Mouse (Mus musculus): ENCODE data around the gene Lrmda.
A peak's percentile ranks its signal among the peaks of the same experiment; 100 is the strongest.

Lrmda gene

DNA sequence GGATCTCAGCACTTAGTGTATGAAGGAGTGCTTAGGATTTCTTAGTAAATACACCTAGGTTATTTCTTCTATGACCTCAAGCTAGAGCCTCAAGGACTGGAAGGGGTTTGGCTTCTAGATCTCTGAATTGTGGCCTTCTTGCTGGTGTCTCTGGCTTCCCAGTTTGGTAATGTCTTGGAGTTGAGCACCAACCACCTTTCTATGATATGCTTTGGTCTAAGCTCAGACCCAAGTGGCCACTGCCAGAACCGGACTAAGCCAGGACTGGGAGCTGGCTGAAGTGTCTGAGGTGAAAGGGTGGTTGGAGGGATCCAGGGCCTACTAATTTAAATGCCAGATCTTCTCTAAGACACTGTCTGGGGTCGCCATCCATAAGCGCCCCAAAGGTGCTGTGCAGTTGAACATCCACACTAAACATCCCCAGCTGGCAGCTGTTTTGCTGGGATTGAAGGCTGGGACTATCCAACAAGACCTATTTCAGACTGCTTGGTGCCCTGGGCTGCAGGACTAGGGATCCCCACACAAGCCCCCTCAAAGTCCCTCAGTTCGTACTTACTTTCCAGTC lies 27.1 kb upstream of the Lrmda start:
- DNase-seq (ENCODE audit: low read depth) = no peak

DNA sequence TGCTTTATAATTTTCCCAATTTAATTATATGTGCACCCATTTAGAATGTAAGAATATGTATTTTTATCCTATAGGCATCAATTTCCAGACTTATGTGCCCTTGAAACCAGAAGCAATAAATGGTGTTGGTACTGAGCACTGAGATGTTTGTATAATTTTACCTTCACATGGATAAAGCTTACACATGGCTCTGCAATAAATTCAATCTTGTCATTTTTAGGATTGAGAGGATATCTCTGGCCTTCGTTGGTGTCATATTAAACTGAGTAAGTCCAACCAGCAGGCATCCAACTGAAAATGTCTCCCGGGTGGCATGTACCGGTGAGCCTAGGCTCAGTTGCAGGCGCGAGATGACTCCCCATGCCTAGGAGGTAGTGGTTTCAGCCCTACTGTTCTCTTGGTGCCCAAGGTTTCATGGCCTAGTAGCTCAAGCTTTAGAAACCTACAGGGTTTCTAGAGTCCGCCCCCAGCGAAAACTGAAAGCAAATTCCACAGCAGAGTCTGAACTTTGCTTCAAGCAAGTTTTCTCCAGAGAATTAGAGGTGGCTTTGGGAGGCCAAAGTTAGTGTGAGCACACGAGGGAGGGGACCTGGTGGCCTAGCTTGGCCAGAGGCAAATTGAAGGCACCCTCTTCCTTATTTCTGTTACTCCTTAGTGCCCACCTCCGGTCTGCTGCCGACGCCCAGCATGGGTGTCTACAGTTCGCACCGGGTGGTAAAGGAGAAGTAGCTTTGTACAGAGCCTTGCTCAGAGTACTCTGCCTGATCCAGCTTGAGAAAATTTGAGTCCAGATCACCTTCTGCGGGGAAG lies 26.1 kb upstream of the Lrmda start:
- no peak for DNase-seq (ENCODE audit: low read depth)

DNA sequence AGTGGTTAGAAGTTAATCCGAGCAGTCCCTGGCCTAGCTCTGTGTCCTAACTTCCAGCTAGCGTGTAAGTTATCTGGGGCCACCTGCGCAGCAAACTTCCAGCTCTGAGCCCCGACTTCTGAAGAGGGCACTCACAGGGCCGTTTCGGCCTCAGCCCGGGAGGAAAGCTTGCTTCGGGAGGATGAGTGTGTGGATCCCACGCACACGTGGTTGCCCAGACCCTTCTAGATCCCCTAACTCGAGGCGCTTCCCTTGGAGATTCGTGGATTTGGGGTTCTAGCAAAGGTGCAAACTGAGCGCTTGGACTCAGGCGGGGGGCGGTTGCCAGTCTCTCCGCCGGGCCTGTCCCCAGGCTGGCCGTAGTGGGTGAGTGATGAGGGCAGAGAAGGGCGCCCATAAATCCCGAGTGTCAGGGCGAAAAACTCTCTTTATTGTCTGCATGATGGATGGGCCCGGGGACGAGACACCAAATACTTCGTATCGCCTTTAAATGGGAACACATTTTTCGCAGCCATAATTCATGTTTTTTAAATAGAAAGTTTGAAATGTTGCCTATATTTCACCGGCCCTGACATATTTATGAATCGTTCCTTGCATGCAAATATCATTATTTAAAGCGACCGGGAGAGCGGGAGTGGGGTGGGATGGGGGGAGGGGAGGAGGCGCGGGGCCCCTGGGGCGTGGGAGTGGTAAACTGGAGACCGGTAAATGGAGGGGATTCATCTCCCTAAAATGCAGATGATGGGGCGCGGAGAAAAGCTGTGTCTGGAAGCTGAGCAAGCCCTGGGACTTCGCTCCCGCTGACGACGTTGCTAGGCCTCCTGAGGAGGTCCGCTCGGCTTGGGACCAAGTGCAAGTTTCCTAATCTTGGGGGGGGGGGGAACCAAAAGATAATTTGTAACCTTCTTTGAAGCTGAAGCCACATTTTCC lies 25.2 kb upstream of the Lrmda start:
- DNase-seq (ENCODE audit: low read depth) = no peak

DNA sequence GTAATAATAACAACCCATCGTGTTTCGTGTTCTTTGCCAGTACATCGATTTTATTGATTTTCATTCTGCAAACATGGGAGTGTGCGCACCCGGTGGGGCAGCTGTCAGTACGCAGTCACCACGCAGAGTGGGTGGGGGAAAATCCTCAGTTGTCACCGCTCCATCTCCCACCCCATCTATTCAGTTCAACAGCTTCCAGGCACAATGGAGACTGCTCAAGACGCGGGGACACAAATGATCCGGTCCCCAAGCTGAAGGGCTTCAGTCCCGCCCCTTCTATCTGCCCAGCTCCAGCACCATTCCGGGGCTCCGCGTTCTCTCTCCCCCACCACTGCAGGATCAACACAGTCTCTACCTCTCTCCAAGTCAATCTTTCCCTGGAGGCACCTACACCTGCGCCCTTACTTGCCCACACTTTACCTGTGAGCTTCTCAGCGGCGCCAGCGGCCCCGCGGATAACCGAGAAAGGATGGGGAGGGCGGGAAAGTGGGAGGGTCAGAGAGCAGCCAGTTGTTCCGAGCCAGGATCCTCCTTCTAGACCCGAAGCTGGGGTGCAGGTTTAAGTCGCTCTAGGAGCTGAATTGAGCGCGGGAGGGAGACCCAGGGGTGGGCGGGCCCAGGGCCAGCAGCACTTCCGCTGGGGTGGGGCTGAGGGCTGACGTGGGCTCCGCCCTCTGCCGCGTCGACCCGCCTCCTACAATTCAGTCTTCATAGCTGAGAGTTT lies 24.3 kb upstream of the Lrmda start:
- DNase-seq (ENCODE audit: low read depth) = peak; percentile 70

DNA sequence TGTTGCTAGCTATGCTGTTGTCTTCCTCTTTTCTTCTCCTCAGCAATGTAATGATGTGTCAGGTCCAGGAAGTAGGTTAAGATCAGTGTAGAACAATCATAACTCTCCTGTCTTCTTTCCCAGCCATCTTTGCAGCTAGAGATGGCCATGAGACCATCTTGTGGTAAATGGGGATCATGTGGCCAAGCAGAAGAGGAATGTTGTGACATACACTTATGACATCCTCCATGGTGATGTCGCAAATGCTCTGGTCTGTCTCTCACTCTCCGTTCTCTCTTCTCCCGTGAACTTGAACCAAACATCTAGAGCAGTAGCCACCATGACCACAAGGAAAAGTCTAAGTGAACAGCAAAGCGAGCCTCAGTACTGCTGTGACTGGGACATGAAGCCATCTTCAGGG lies 19.9 kb upstream of the Lrmda start:
- DNase-seq (ENCODE audit: low read depth) = no peak

DNA sequence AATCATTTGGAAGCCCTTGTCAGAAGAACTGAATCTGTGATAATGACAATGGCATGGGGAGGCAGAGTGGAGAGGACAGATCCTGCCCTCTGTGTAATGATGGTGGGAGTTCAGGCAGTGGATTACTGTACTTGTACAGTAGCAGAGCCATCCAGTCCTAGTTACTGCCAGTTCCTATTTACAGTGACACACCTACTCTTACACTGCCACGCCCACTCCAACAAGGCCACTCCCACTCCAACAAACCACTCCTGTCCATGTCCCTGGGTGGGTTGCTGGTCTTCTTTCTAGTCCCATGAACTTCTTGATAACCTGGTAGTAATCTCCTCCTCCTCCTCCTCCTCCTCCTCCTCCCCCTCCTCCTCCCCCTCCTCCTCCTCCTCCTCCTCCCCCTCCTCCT lies 16.3 kb upstream of the Lrmda start:
- no peak for DNase-seq (ENCODE audit: low read depth)

DNA sequence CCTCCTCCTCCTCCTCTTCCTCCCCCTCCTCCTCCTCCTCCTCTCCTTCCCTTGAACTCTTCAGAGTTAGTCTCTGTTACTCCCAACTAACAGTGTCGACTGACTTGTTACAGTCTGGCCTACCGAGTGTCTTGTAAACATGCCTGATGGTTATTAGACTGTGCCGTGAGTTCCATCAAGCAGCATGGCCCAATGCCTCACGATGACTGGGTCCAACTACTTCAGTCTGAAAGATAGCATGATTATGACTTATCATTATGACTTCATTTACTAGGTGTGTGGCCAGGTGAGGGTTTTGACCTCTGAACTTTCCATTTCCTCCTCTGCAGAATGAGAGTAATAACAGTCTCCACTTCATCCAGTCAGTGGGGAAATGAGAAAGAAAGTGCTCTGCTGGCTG lies 15.9 kb upstream of the Lrmda start:
- no peak for DNase-seq (ENCODE audit: low read depth)

DNA sequence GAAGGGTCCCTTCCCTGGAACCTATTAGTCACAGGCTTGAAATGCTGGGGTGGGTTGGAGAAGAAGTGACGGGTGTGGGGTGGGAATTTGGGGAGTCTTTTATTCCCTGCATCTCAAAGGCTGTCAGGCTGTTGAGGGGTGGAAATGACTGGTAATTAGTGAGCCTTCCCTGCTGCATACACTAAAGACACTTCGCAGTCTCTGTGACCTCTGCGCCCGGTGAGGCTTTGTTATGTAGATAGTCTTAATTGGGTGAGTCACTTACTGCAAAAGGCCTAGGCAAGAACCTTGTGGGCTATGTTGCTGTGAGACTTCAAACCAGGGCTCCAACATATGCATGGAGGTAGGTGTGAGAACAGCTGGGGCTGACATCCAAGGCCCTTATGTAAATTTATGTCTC lies 14.6 kb upstream of the Lrmda start:
- DNase-seq (ENCODE audit: low read depth) = no peak

DNA sequence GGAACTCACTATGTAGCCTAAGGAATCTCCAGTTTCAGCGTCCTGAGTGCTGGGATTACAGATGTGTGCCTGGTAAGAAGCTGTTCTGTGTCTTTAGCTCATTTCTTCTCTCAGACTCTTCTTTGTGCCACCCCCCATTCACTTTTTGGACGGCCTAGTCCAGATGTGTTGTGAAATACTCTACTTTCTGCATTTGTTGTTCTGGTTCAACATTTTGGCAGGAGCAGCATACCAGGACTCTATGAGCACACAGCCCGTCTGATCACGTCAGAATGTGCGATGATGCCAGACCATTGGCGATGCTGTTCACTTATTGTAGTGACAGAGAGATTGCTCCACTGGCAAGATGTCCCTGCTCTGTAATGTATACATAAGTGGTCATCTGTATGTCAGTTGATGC lies 12.5 kb upstream of the Lrmda start:
- DNase-seq (ENCODE audit: low read depth) = no peak

DNA sequence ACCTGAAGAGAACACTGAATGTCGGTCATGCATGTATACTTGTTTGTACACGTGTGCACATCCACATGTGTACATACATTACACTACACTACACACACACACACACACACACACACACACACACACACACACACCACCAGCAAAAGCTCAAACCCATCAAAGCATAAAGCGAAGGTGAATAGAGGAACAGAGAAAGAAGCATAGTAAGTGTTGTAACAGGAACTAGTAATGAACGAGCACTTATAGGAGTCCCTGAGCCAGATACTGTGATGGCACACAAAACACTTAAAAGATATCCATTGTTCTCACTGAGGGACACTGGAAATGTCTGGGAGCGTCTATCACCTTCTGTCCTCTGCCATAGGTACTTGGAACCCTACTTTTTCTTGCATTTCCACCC lies 5.2 kb upstream of the Lrmda start:
- DNase-seq (ENCODE audit: low read depth) = no peak

DNA sequence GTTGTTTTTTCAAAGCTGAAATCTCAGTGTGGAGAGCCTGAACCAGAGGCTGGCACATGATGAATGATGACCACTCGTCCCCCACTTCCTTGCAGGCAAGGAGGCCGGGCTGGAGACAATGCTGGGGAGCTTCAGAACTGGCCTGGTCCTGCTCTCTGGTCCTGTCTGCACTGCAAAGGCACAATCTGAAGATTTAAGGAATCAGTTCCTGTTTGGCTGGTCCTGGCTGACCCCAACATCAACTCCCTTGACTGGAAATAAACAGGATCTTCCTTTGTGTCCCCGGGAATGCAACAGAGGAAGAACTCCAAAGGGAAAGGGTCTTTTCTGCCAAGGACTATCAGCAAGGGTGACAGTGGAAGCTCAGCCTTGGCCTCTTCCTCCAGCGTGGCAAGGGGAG lies 4.7 kb upstream of the Lrmda start:
- DNase-seq (ENCODE audit: low read depth) = no peak

DNA sequence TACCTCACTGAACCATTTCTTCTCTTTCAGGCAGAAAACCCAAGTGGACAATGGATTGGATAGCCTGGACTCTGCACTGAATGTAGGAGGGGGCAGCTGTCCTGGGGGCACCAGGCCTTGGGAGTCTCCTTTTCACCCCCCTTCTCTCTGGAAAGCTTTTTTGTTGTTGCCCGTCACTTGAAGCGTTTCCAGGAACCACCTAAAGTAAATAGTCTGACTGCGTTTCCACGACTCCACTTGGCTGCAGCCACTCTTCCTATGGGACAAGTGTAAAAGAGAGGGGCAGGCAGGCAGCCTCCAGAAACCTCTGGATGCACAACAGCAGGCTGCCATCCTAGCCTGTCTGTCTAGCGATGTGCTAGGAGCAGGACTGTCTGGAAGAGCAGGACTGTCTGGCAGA lies 2.5 kb upstream of the Lrmda start:
- no peak for DNase-seq (ENCODE audit: low read depth)

DNA sequence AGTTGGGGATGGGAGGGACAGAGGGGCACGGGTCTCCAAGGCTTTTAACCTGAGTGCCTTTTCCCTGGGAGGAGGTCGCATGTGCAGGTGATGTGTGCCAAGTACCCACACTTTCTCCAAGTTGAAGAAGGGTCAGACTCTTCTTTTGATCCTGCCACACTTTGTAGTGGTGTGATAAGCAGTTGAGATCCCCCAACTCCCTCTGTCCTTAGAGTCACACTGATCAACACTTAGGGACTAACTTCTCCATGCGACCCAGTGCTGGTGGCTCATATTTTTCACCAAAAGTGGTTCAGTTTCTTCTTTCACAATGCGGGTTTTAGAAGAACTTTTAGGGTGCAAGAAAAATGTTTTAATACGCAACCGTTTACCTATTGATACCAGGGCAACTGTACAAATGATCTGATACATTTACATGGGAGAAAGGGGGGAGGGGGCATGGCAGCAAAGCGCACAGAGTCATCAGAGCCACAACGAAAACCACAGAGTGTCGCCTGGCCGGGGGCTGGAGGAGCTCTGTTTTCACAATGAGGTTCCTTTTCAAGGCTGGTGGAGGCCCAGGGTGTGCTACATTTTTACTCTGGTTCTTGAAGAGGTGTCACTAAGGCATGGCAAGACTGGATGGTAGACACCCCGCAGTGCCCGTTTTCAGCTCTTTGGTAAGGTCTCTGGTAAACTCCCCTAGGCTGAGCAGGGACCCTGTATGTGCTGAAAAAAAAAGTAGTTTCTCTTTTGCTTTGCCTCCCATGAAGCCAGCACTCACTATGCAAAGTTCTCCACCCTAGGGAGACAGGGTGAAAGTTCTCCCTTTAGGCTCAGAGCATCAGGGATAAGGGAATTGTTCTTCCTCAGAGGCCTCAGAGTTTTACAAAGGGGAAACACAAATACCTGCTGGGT lies 685 bp downstream of the Lrmda start:
- DNase-seq (ENCODE audit: low read depth) = no peak

DNA sequence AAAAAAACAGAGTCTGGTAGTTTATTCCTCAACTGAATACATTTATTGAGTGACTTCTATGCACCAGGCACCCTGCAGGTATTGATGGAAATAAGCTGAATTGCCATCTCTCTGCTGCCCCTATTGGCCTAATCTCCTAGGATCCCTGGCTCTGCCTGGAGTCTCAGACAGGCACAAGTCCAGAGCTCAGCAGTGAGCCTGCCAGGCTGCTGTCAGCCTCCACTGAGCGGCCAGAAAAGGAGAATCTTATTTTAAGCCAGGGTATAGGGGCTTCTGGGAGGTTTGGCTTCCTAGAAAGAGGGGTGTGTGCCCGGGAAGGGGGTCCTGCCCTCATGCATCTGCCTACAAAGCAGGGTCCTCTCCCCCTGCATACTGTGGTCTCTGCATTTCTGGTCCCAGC lies 1.4 kb downstream of the Lrmda start:
- no peak for DNase-seq (ENCODE audit: low read depth)

DNA sequence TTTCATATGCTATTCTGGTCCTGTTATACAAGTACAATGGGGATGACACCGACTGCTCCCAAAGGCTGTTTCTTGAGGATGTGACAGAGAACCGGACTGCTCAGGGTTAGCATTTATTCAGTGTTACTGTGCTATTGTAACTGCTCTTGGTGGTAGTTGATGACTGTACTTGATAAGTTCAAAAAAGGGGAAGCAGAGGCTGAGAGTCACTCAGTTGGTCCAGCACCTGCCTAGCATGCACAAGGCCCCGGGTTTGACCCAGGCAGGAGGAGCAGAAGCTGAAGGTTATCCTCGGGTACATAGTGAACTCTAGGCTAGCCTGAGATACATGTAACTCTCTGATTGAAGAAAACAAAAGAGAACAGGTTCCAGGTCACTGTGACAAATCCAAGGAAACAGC lies 4.0 kb downstream of the Lrmda start:
- DNase-seq (ENCODE audit: low read depth) = no peak

DNA sequence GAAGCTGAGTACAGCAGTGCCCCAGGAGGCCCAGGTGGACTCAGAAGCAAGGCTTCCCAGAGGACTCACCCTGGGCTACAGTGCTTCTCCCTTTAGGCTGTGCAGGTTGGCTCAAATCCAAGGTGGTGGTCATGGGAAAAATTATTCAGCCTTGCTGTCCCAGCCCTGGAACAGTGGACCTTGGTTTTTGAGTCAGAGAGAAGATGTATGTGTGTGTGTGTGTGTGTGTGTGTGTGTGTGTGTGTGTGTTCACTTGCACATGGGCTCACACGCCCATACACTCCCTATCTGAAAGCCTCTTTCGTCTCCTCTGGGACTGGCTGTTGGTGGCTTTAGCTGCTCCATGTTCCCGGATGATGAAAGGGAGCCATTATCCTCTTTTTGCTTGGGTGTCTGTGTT lies 16.4 kb downstream of the Lrmda start:
- no peak for DNase-seq (ENCODE audit: low read depth)

DNA sequence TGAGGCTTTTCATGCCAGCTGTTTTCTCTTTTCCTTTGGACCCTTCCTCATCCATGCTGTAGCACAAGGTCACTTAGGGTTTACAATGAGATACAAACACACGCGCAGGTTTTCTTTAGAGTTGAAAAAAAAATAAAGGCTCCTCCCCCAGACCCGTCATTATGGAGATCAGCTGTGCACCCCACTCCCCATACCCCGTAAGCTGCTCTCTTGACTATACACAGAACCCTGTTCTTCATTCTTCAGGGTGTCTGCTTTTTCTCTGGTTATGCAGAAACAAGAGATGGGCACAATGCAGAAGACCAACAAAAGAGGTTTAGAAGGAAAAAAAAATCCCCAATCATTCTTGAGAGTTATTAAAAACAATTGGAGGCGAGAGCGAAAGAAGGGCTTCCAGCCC lies 16.8 kb downstream of the Lrmda start:
- no peak for DNase-seq (ENCODE audit: low read depth)

DNA sequence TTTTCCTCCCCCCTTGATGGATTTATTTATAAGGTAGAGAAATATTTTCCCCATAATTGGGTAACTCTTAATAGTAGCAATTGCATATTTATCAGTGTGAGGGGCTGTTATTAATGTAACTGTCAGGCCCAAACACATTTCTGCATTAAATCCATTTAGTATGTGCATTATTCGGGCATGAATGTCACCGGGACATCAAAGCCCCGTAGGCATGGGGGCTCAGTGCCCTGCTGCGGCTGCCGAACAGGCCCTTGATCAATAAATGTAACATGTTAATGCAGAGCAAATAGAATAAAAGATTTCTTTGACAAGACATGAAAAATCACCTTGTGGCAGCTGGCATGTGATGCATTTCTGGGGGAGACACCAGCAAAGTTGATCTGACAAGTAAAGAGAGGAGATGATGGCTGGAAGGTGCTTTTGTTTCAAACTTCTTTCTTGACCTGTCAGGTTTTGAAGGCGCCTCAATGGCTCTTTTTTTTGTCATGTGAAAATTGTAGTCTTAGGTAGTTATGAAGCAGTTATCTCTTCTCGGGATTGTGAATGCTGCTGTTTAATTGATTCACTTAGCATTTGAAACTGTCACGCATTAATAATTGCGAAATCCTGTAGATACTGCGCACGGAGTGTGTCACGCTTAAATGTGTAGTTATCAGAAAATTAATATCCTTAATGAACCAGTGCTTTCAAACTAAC lies 17.4 kb downstream of the Lrmda start:
- DNase-seq (ENCODE audit: low read depth) = no peak

DNA sequence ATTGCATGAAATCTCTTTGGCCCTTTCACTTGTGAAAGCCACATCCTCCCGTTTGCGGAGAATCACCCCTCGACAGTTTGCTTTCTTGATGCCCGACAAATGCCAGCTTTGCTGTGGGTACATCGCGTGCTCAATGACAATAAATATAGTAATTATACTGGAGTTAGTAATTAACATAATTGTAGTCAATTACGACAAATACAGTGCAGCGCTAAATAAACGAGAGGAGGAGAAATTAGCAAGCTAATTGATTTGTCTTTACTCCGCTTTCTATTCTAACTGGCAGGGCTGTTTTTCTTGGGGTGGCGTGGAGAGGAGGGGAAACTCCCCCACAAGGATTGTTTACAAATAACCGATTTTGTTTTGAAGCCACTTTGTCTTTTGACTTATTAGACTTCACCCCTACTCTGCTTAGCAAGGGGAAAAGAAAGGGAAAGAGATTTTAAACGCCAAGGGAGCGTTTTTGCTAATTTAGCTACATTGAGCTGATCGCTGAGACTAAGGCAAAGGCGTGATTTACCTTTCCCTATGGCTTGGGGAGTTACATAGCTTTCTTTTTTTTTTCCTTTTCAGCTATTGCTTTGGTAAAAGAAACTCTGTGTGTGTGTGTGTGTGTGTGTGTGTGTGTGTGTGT lies 18.1 kb downstream of the Lrmda start:
- no peak for DNase-seq (ENCODE audit: low read depth)

DNA sequence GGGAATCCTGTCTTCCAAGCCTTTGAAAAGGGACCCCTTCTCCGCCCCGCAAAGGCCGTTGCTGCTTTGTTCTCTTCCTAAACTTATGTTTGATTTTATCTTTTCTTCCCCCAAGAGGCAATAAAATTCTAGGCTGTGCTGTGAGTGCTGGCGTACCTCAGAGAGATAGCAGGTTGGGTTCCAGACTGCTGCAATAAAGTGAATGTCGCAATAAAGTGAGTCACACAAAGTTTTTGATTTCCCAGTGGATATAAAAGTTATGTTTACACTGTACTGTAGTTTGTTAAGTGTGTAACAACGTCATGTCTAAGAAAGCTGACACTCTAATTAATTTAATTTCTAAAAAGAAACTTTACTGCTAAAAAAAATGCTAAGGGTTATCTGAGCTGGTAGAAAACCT lies 22.6 kb downstream of the Lrmda start:
- DNase-seq (ENCODE audit: low read depth) = no peak

Data from induced T-regulatory cell, adult 2 months (primary cell).